Mouse (Mus musculus) adrenal gland, adult 2 months (tissue): Measurements from ENCODE around the gene Gm28778. TPM values are rescaled to one million over a fixed set of nuclear protein-coding genes. Genes with fewer than 3 reads are reported as not detected.
"Not testable (repeated sequence)": the region's sequence is repeated elsewhere in the genome, so short reads cannot be mapped to it uniquely, and the experiment has no call there.

Experiments used
- DNase-seq: peaks from one replicate; pipeline ENCODE4 v3.0.0; 2021
- long read RNA-seq: library from polyadenylated mRNA; stranded (forward); transcript quantifications from one replicate; pipeline ENCODE4 v2.0.0, GENCODE M21; 2021
- polyA plus RNA-seq: library from polyadenylated mRNA; depleted of rRNA; stranded (reverse); fragments of >200 nt; gene quantifications from 2 replicates; pipeline ENCODE4 v1.2.3, GENCODE M21; 2012; rRNA removed
- total RNA-seq, 2 experiments: library from RNA; stranded (reverse); gene quantifications; 2 replicates each; pipeline ENCODE4 v1.2.3; 2021

Gene Gm28778
- total RNA-seq = not detected
- polyA plus RNA-seq = 5.7 and 7.1 TPM in 2 replicates
- long read RNA-seq = 0 reads

GRCm38 (mm10) chr1:53296581-53297383 is at the start of gene Gm28778, which contains the start of the genes Pms1 and Ormdl1:
TSS of gene Gm28778 (plus strand) at chr1:53297111.
TSS of gene Pms1 (minus strand) at chr1:53297018.
TSS of gene Ormdl1 (plus strand) at chr1:53297095.
- peak; percentile 98 for DNase-seq

- not testable (repeated sequence) for DNase-seq
Measured at GRCm38 (mm10) chr1:53264958-53265612, 31.8 kb upstream of the Gm28778 start.

- DNase-seq = peak; percentile 30
Measured at GRCm38 (mm10) chr1:53269901-53270300, 27.0 kb upstream of the Gm28778 start.

GRCm38 (mm10) chr1:53272646-53273045 is 24.3 kb upstream of the Gm28778 start:
- DNase-seq = peak; percentile 15

- no peak for DNase-seq
Measured at GRCm38 (mm10) chr1:53291197-53291596, 5.7 kb upstream of the Gm28778 start.

- peak; percentile 26 for DNase-seq
Measured at GRCm38 (mm10) chr1:53300506-53300905, 3.6 kb downstream of the Gm28778 start.

GRCm38 (mm10) chr1:53312989-53313967 is 16.4 kb downstream of the Gm28778 start, which contains the start of gene Osgepl1:
TSS of gene Osgepl1 (plus strand) at chr1:53313624.
- peak; percentile 92 for DNase-seq

- DNase-seq = no peak
Measured at GRCm38 (mm10) chr1:53321662-53322344, 24.9 kb downstream of the Gm28778 start.

- DNase-seq = no peak
Measured at GRCm38 (mm10) chr1:53323254-53323653, 26.3 kb downstream of the Gm28778 start.

GRCm38 (mm10) chr1:53324277-53324676 is 27.4 kb downstream of the Gm28778 start:
- DNase-seq = no peak

GRCm38 (mm10) chr1:53324827-53325494 is 28.1 kb downstream of the Gm28778 start:
- DNase-seq = no peak

- not testable (repeated sequence) for DNase-seq
Measured at GRCm38 (mm10) chr1:53333527-53333926, 36.6 kb downstream of the Gm28778 start.

GRCm38 (mm10) chr1:53335465-53335864 is 38.6 kb downstream of the Gm28778 start:
- no peak for DNase-seq

- not testable (repeated sequence) for DNase-seq
Measured at GRCm38 (mm10) chr1:53337403-53337802, 40.5 kb downstream of the Gm28778 start.

GRCm38 (mm10) chr1:53341071-53341470 is 44.2 kb downstream of the Gm28778 start:
- no peak for DNase-seq

- DNase-seq = peak; percentile 99
Measured at GRCm38 (mm10) chr1:53352327-53353261, 55.7 kb downstream of the Gm28778 start, which contains the start of the genes Asdurf, Gm28551 and Asnsd1. TSS of gene Asdurf (minus strand) at chr1:53352619. TSS of gene Gm28551 (minus strand) at chr1:53352667. TSS of gene Asnsd1 (minus strand) at chr1:53352752.

- no peak for DNase-seq
Measured at GRCm38 (mm10) chr1:53358988-53359387, 62.1 kb downstream of the Gm28778 start.
